Mouse (Mus musculus) G1E (cell line): ENCODE results near the gene Ccdc40. TPM values are rescaled to one million over a fixed set of nuclear protein-coding genes. Genes with fewer than 3 reads are reported as not detected.

Experiments used
- ATAC-seq: 2 replicates; pipeline ENCODE4 v1.8.0; 2016; ENCODE audit warnings: mild to moderate bottlenecking; ENCODE audit not compliant: insufficient number of reproducible peaks, poor library complexity, low FRiP score, severe bottlenecking; ENCODE audit errors: extremely low read depth
- DNase-seq: peaks from one replicate; pipeline ENCODE4 v3.0.0; 2012; ENCODE audit warnings: low spot score
- H3K27me3 ChIP-seq: 2 replicates; pipeline ENCODE4 v1.6.1; 2012; ENCODE audit warnings: mild to moderate bottlenecking, low read length, inconsistent platforms; ENCODE audit not compliant: insufficient read depth
- H3K36me3 ChIP-seq: replicated peaks from 2 replicates; pipeline ENCODE3; 2012; ENCODE audit warnings: mild to moderate bottlenecking, inconsistent platforms
- H3K4me1 ChIP-seq: 2 replicates; pipeline ENCODE4 v1.6.1; 2012; ENCODE audit warnings: low read depth, low read length, inconsistent platforms, mixed read lengths; ENCODE audit not compliant: insufficient read depth
- H3K4me3 ChIP-seq: 2 replicates; pipeline ENCODE4 v1.5.1; 2012; ENCODE audit warnings: low read depth, mild to moderate bottlenecking, inconsistent platforms, low read length, moderate library complexity, mixed read lengths
- H3K9me3 ChIP-seq: replicated peaks from 2 replicates; pipeline ENCODE4 v1.6.1; 2012; ENCODE audit warnings: inconsistent platforms
- CTCF ChIP-seq: IDR thresholded peaks from 2 replicates; pipeline ENCODE4 v1.5.1; 2012; ENCODE audit warnings: low read depth, low read length, inconsistent platforms, mixed read lengths
- GATA1 ChIP-seq: IDR thresholded peaks from 2 replicates; pipeline ENCODE4 v1.6.1; 2012; ENCODE audit warnings: borderline replicate concordance, low read length, inconsistent platforms, mixed read lengths
- GATA2 ChIP-seq: IDR thresholded peaks from 2 replicates; pipeline ENCODE4 v1.6.1; 2012; ENCODE audit warnings: low read depth, low read length, inconsistent platforms, borderline replicate concordance
- POLR2AphosphoS5 ChIP-seq: IDR thresholded peaks from 2 replicates; pipeline ENCODE4 v1.6.1; 2012; ENCODE audit warnings: low read depth, low read length, inconsistent platforms; ENCODE audit not compliant: insufficient replicate concordance
- TAL1 ChIP-seq: conservative IDR thresholded peaks from 2 replicates; pipeline ENCODE4 v1.6.1; 2012; ENCODE audit warnings: low read depth, low read length, inconsistent platforms, mixed read lengths
- polyA plus RNA-seq: library from polyadenylated mRNA; stranded (reverse); fragments of >175 nt; gene quantifications from 2 replicates; pipeline ENCODE4 v1.2.3, GENCODE M21; 2012
- total RNA-seq, 2 experiments: library from RNA; stranded (forward) in 1 of 2; stranded (reverse) in 1 of 2; fragments of 200-1000 nt in 1 of 2; fragments of >200 nt in 1 of 2; fragmentation: Nextera tagmentation in 1 of 2; gene quantifications; 2 replicates each; pipeline ENCODE4 v1.2.3; 2014 to 2017

Ccdc40 gene
- total and polyA plus RNA-seq, 3 experiments = 0.05 TPM; not detected in 2

GRCm38 (mm10) chr11:119192176-119192575 is 36.2 kb upstream of the Ccdc40 start:
- TF ChIP-seq TAL1 (no peak), POLR2AphosphoS5 (no peak), CTCF (no peak), GATA2 (no peak)
- H3K9me3 ChIP-seq = peaks cover 89% of the 10 kb centered on the region
- H3K36me3 ChIP-seq = no peaks in the 10 kb centered on the region
- no peaks in the 10 kb centered on the region for H3K4me1 ChIP-seq
- DNase-seq = no peak
- no peak for ATAC-seq
- no peaks in the 10 kb centered on the region; the same call in 1 of the 2 replicates for H3K27me3 ChIP-seq
- H3K4me3 ChIP-seq = no peak overlapping the region

- no peaks in the 10 kb centered on the region for H3K4me1 ChIP-seq
Observed at GRCm38 (mm10) chr11:119192605-119193004, 35.8 kb upstream of the Ccdc40 start.

GRCm38 (mm10) chr11:119197618-119198563 is 30.5 kb upstream of the Ccdc40 start:
- TF ChIP-seq TAL1 (no peak), GATA1 (no peak), GATA2 (no peak), POLR2AphosphoS5 (no peak), CTCF (no peak)
- Histone ChIP-seq H3K27me3 (no peaks in the 10 kb centered on the region; the same call in 1 of the 2 replicates), H3K4me3 (no peak overlapping the region), H3K9me3 (peaks cover 85% of the 10 kb centered on the region), H3K4me1 (no peaks in the 10 kb centered on the region), H3K36me3 (no peaks in the 10 kb centered on the region)
- no peak for DNase-seq
- ATAC-seq = no peak

More at GRCm38 (mm10) chr11:119192605-119193004, 35.8 kb upstream of the Ccdc40 start:
- ATAC-seq = no peak
- peaks cover 89% of the 10 kb centered on the region for H3K9me3 ChIP-seq
- H3K4me3 ChIP-seq = no peak overlapping the region
- no peaks in the 10 kb centered on the region for H3K36me3 ChIP-seq
- TF ChIP-seq GATA1 = no peak
- TF ChIP-seq CTCF = no peak
- TF ChIP-seq TAL1 = no peak
- TF ChIP-seq POLR2AphosphoS5 = no peak
- no peak for TF ChIP-seq GATA2
- no peak for DNase-seq
- H3K27me3 ChIP-seq = no peaks in the 10 kb centered on the region; the same call in 1 of the 2 replicates

- peaks cover 86% of the 10 kb centered on the region for H3K9me3 ChIP-seq
- H3K36me3 ChIP-seq = no peaks in the 10 kb centered on the region
- ATAC-seq = no peak
- no peak overlapping the region for H3K4me3 ChIP-seq
- no peaks in the 10 kb centered on the region; the same call in 1 of the 2 replicates for H3K27me3 ChIP-seq
- TF ChIP-seq CTCF (no peak), TAL1 (no peak), GATA1 (no peak), GATA2 (no peak), POLR2AphosphoS5 (no peak)
- no peaks in the 10 kb centered on the region for H3K4me1 ChIP-seq
- no peak for DNase-seq
Observed at GRCm38 (mm10) chr11:119198564-119199232, 29.7 kb upstream of the Ccdc40 start.

- Histone ChIP-seq H3K27me3 (no peaks in the 10 kb centered on the region; the same call in 1 of the 2 replicates), H3K4me3 (no peak overlapping the region), H3K36me3 (no peaks in the 10 kb centered on the region), H3K9me3 (peaks cover 84% of the 10 kb centered on the region), H3K4me1 (no peaks in the 10 kb centered on the region)
- ATAC-seq (no peak), DNase-seq (no peak)
- TF ChIP-seq GATA1 (no peak), POLR2AphosphoS5 (no peak), TAL1 (no peak), GATA2 (no peak), CTCF (no peak)
Observed at GRCm38 (mm10) chr11:119199233-119199601, 29.2 kb upstream of the Ccdc40 start.

- no peak for TF ChIP-seq GATA2
- no peak for TF ChIP-seq TAL1
- no peak for TF ChIP-seq GATA1
- ATAC-seq (no peak), DNase-seq (no peak)
- Histone ChIP-seq H3K4me1 (no peaks in the 10 kb centered on the region), H3K4me3 (no peak overlapping the region), H3K27me3 (no peaks in the 10 kb centered on the region; the same call in 1 of the 2 replicates), H3K9me3 (peaks cover 82% of the 10 kb centered on the region), H3K36me3 (no peaks in the 10 kb centered on the region)
Observed at GRCm38 (mm10) chr11:119203423-119203822, 24.9 kb upstream of the Ccdc40 start.
